Mouse (Mus musculus) MEL (cell line): ENCODE data around the gene Krt80. TPM values are rescaled to one million over a fixed set of nuclear protein-coding genes. Genes with fewer than 3 reads are reported as not detected.

Experiments
- DNase-seq: peaks from one replicate; pipeline ENCODE4 v3.0.0; 2011; ENCODE audit warnings: low read depth, low spot score
- H3K27ac ChIP-seq: 2 replicates; pipeline ENCODE4 v1.5.1; 2012; ENCODE audit warnings: low read depth, mild to moderate bottlenecking, control low read depth, low read length, moderate library complexity; ENCODE audit not compliant: control insufficient read depth
- H3K27me3 ChIP-seq, 2 experiments: fragments of 150-350 bp in 1 of 2; sonication (generic) in 1 of 2; 2 replicates each; pipeline ENCODE4 v1.6.1; 2012; ENCODE audit warnings: low read length in 2 of 2, mild to moderate bottlenecking in 2 of 2, improper control_type of control experiment in 1 of 2, moderate library complexity in 1 of 2; ENCODE audit not compliant: insufficient read depth in 2 of 2, control insufficient read depth in 1 of 2
- H3K36me3 ChIP-seq, 2 experiments: 2 replicates each; pipeline ENCODE4 v1.6.1; 2012 to 2014; ENCODE audit warnings: low read length in 2 of 2, improper control_type of control experiment in 1 of 2, inconsistent platforms in 1 of 2, mild to moderate bottlenecking in 1 of 2; ENCODE audit not compliant: insufficient read depth in 2 of 2, control insufficient read depth in 1 of 2
- H3K4me1 ChIP-seq, 2 experiments: fragments of 150-350 bp in 1 of 2; sonication (generic) in 1 of 2; 2 replicates each; pipeline ENCODE4 v1.6.1; 2012; ENCODE audit warnings: low read length in 2 of 2, improper control_type of control experiment in 1 of 2, mild to moderate bottlenecking in 1 of 2; ENCODE audit not compliant: insufficient read depth in 2 of 2, control insufficient read depth in 1 of 2
- H3K4me3 ChIP-seq, 2 experiments: fragments of 150-350 bp in 1 of 2; sonication (generic) in 1 of 2; 2 replicates each; pipeline ENCODE4 v1.5.1; 2012; ENCODE audit warnings: low read depth in 2 of 2, low read length in 2 of 2, mild to moderate bottlenecking in 2 of 2, moderate library complexity in 2 of 2, control low read depth in 1 of 2, improper control_type of control experiment in 1 of 2; ENCODE audit not compliant: control insufficient read depth in 1 of 2, insufficient read depth in 1 of 2
- H3K79me2 ChIP-seq: 2 replicates; pipeline ENCODE4 v1.6.1; 2012; ENCODE audit warnings: mild to moderate bottlenecking, low read length, moderate library complexity; ENCODE audit not compliant: control insufficient read depth, poor library complexity, insufficient read depth
- H3K9ac ChIP-seq: 2 replicates; pipeline ENCODE4 v1.6.1; 2012; ENCODE audit warnings: low read depth, mild to moderate bottlenecking, control low read depth, low read length, moderate library complexity; ENCODE audit not compliant: control insufficient read depth, poor library complexity, severe bottlenecking
- H3K9me3 ChIP-seq: fragments of 150-350 bp; sonication (generic); replicated peaks from 2 replicates; pipeline ENCODE4 v1.6.1; 2012; ENCODE audit warnings: mild to moderate bottlenecking, low read length, improper control_type of control experiment, moderate library complexity; ENCODE audit not compliant: insufficient read depth
- CHD1 ChIP-seq: IDR thresholded peaks from 2 replicates; pipeline ENCODE4 v1.6.1; 2012; ENCODE audit warnings: low read depth, mild to moderate bottlenecking, inconsistent platforms, low read length, improper control_type of control experiment
- CHD2 ChIP-seq: IDR thresholded peaks from 2 replicates; pipeline ENCODE4 v1.6.1; 2011; ENCODE audit warnings: low read length, improper control_type of control experiment
- CTCF ChIP-seq, 3 experiments: IDR thresholded peaks in 2 of 3; conservative IDR thresholded peaks in 1 of 3; 2 replicates each; pipeline ENCODE4 v1.5.1; 2011 to 2012; ENCODE audit warnings: low read length in 3 of 3, low read depth in 2 of 3, mild to moderate bottlenecking in 2 of 3, improper control_type of control experiment in 1 of 3, inconsistent platforms in 1 of 3, mixed read lengths in 1 of 3, moderate library complexity in 1 of 3; ENCODE audit not compliant: control insufficient read depth in 1 of 3, insufficient read depth in 1 of 3, poor library complexity in 1 of 3, severe bottlenecking in 1 of 3
- EP300 ChIP-seq, 2 experiments: IDR thresholded peaks; 2 replicates each; pipeline ENCODE4 v1.6.1; 2011; ENCODE audit warnings: improper control_type of control experiment in 2 of 2, low read length in 2 of 2, low read depth in 1 of 2, mild to moderate bottlenecking in 1 of 2
- GATA1 ChIP-seq: IDR thresholded peaks from 2 replicates; pipeline ENCODE4 v1.6.1; 2011; ENCODE audit warnings: low read depth, low read length, improper control_type of control experiment
- MAFK ChIP-seq: IDR thresholded peaks from 2 replicates; pipeline ENCODE4 v1.6.1; 2011; ENCODE audit warnings: low read depth, mild to moderate bottlenecking, low read length, improper control_type of control experiment, borderline replicate concordance
- MAZ ChIP-seq: IDR thresholded peaks from 2 replicates; pipeline ENCODE4 v1.6.1; 2012; ENCODE audit warnings: low read depth, mild to moderate bottlenecking, inconsistent platforms, low read length, improper control_type of control experiment
- NELFE ChIP-seq: IDR thresholded peaks from 2 replicates; pipeline ENCODE4 v1.6.1; 2011; ENCODE audit warnings: low read depth, low read length, improper control_type of control experiment
- POLR2AphosphoS2 ChIP-seq: IDR thresholded peaks from 2 replicates; pipeline ENCODE4 v1.6.1; 2011; ENCODE audit warnings: low read length, improper control_type of control experiment
- RAD21 ChIP-seq: IDR thresholded peaks from 2 replicates; pipeline ENCODE4 v1.6.1; 2011; ENCODE audit warnings: mild to moderate bottlenecking, low read depth, low read length, improper control_type of control experiment
- SIN3A ChIP-seq: IDR thresholded peaks from 2 replicates; pipeline ENCODE4 v1.6.1; 2012; ENCODE audit warnings: low read length, improper control_type of control experiment, inconsistent platforms
- TCF12 ChIP-seq: IDR thresholded peaks from 2 replicates; pipeline ENCODE4 v1.6.1; 2014; ENCODE audit warnings: low read depth, mild to moderate bottlenecking, inconsistent platforms, low read length, improper control_type of control experiment, moderate library complexity
- ZNF384 ChIP-seq: IDR thresholded peaks from 2 replicates; pipeline ENCODE4 v1.6.1; 2012; ENCODE audit warnings: low read depth, mild to moderate bottlenecking, inconsistent platforms, low read length, improper control_type of control experiment
- polyA plus RNA-seq, 2 experiments: library from polyadenylated mRNA; stranded (reverse) in 1 of 2; unstranded in 1 of 2; fragments of >175 nt in 1 of 2; fragments of >200 nt in 1 of 2; gene quantifications; 2 replicates each; pipeline versions ENCODE4 v1.2.1 to v1.2.4; 2012; ENCODE audit warnings: low replicate concordance in 2 of 2, low read depth in 1 of 2; ENCODE audit not compliant: insufficient read length in 2 of 2, insufficient read depth in 1 of 2, missing spikeins in 1 of 2
- total RNA-seq: library from RNA; depleted of rRNA; stranded (reverse); fragments of 300-350 nt; gene quantifications from 2 replicates; pipeline ENCODE4 v1.2.3, GENCODE M21; 2012

Gene Krt80
- total and polyA plus RNA-seq, 3 experiments = not detected

- TF ChIP-seq CTCF (IDR thresholded peaks at IDR 0.05 in 2 of 3, conservative IDR thresholded peaks at IDR 0.05 in 1 of 3; ENCODE audit: control insufficient read depth in 1 of 3, insufficient read depth in 1 of 3, low read depth in 2 of 3, low read length in 3 of 3, poor library complexity in 1 of 3, severe bottlenecking in 1 of 3) (peak; percentile 98 to 99 (median 99)), SIN3A (peak; percentile 91), TCF12 (peak; percentile 22; the same call in 1 of the 2 replicates), CHD2 (no peak), NELFE (no peak), RAD21 (peak; percentile 92), EP300 (IDR thresholded peaks at IDR 0.05; ENCODE audit: low read depth in 1 of 2, low read length in 2 of 2) (peak in 1 of 2 experiments; percentile 76; a peak in 2 of 4 replicates), POLR2AphosphoS2 (no peak), MAZ (peak; percentile 86; the same call in 1 of the 2 replicates), CHD1 (no peak)
Measured at GRCm38 (mm10) chr15:101315832-101316231, 54.1 kb downstream of the Krt80 start (continued).

- Histone ChIP-seq H3K4me1 (peaks cover 21 to 49% of the 10 kb centered on the region in 2 experiments), H3K9ac (no peak overlapping the region), H3K27ac (no peak overlapping the region), H3K4me3 (no peak overlapping the region), H3K27me3 (no peaks in the 10 kb centered on the region), H3K36me3 (peaks cover 0 to 33% of the 10 kb centered on the region in 2 experiments; a peak in 2 of 4 replicates), H3K9me3 (no peaks in the 10 kb centered on the region), H3K79me2 (no peaks in the 10 kb centered on the region)
- DNase-seq = peak; percentile 32
- TF ChIP-seq NELFE (peak; percentile 23; the same call in 1 of the 2 replicates), MAFK (no peak)
Measured at GRCm38 (mm10) chr15:101315378-101315777, 54.6 kb downstream of the Krt80 start.

GRCm38 (mm10) chr15:101312006-101312405 is 58.0 kb downstream of the Krt80 start:
- Histone ChIP-seq H3K4me3 (no peak overlapping the region), H3K9me3 (no peaks in the 10 kb centered on the region), H3K27ac (no peak overlapping the region), H3K4me1 (peaks cover 4 to 17% of the 10 kb centered on the region in 2 experiments; a peak in 3 of 4 replicates), H3K79me2 (no peaks in the 10 kb centered on the region), H3K9ac (no peak overlapping the region), H3K27me3 (no peaks in the 10 kb centered on the region), H3K36me3 (peaks cover 0 to 3% of the 10 kb centered on the region in 2 experiments; a peak in 2 of 4 replicates)
- TF ChIP-seq GATA1 (0 out of 2 replicates have a peak, but pooled peaks have one; percentile 2), EP300 (IDR thresholded peaks at IDR 0.05; ENCODE audit: low read depth in 1 of 2, low read length in 2 of 2) (0 out of 4 replicates have a peak, but pooled peaks of 1 of the 2 experiments have one; percentile 14), ZNF384 (no peak)
- no peak for DNase-seq
